Mouse (Mus musculus) E14TG2a.4 (cell line): ENCODE measurements at regions not wholly inside any gene's neighbourhood (a gene's known extent, or its start where the extent isn't known, plus 50 kb on each side); places are given as distances from the start of the nearest gene placed in this dataset.
"Not testable (repeated sequence)": the region's sequence is repeated elsewhere in the genome, so short reads cannot be mapped to it uniquely, and the experiment has no call there.

ENCODE experiments used
- CTCF ChIP-seq: conservative IDR thresholded peaks from 2 replicates; pipeline ENCODE4 v1.5.1; 2014; ENCODE audit warnings: low read length
- POU5F1 ChIP-seq: IDR thresholded peaks from 2 replicates; pipeline ENCODE4 v1.6.1; 2014; ENCODE audit warnings: low read length, borderline replicate concordance

GRCm38 (mm10) chr8:20262253-20262652 is 100.8 kb downstream of the Gm15319 start:
- TF ChIP-seq CTCF, POU5F1: not testable (repeated sequence)
